Mouse (Mus musculus): ENCODE measurements at regions not wholly inside any gene's neighbourhood (a gene's known extent, or its start where the extent isn't known, plus 50 kb on each side); places are given as distances from the start of the nearest gene placed in this dataset.

DNA sequence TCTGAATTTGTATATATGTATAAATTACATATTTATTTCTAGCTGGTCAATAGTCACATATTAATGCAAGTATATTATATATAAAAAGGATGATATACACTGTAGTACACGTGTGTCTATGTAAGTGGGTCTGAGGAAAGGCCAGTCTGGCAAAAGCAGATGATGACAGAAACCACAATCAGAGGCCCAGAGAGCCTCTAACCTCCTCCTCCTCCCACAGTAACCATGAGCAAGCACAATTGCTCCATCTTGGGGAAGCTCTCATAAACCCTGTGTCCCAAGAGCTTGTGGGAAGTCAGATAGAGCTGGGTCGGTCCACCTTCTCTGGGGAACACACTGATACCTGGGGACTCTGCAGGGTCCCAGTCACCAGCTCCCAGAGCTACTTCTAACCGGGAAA is 263.9 kb upstream of the Zfp507 start:
- no peak overlapping the region for H3K4me3 ChIP-seq
- intact Hi-C loops (cut with DNase I): no loop called here
- no peak for TF ChIP-seq CTCF (IDR thresholded peaks at IDR 0.05)
- no peak for DNase-seq
- no peak overlapping the region for H3K27ac ChIP-seq

- intact Hi-C loops (cut with DNase I): no loop called here
- no peak overlapping the region for H3K4me3 ChIP-seq
- no peak for DNase-seq
- TF ChIP-seq CTCF (IDR thresholded peaks at IDR 0.05): no peak
- no peak overlapping the region for H3K27ac ChIP-seq
Observed at GRCm38 (mm10) chr7:36061679-36062078, 258.9 kb upstream of the Zfp507 start.

GRCm38 (mm10) chr7:36060426-36060825 is 257.6 kb upstream of the Zfp507 start:
- DNase-seq: no peak
- Histone ChIP-seq H3K4me3 (no peak overlapping the region), H3K27ac (no peak overlapping the region)
- TF ChIP-seq CTCF (IDR thresholded peaks at IDR 0.05): no peak
- intact Hi-C loops (cut with DNase I): no loop called here

DNA sequence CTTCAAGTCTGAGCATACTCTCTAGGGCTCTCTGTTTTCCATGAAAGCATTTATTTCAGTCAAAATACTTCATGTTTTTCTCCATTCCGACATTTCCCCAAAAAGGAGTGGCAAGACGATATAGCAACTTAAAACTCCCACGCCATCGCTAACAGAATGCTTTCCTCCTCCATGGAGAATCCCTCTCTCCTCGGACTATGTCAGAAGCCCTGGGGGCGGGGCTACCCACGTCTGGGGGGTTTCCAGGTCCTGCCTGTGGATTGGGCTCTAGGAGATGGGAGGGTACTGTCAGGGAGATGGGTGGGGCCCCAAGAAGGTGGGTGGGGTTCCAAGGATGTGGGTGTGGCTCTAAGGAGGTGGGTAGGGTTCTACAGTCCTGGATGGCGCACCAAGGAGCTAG is 243.2 kb upstream of the Zfp507 start:
- Histone ChIP-seq H3K27ac (no peak overlapping the region), H3K4me3 (no peak overlapping the region)
- no peak for TF ChIP-seq CTCF (IDR thresholded peaks at IDR 0.05)
- DNase-seq: no peak
- intact Hi-C loops (cut with DNase I): no loop called here

- TF ChIP-seq CTCF (IDR thresholded peaks at IDR 0.05): no peak
- no peak for DNase-seq
- intact Hi-C loops (cut with DNase I): no loop called here
Observed at GRCm38 (mm10) chr7:36031881-36032280, 229.1 kb upstream of the Zfp507 start.

GRCm38 (mm10) chr7:36023015-36023414 is 220.2 kb upstream of the Zfp507 start:
- intact Hi-C loops (cut with DNase I): no loop called here
- no peak overlapping the region for H3K4me3 ChIP-seq
- TF ChIP-seq CTCF (IDR thresholded peaks at IDR 0.05): no peak
- DNase-seq: no peak
- H3K27ac ChIP-seq: no peak overlapping the region

More at GRCm38 (mm10) chr7:36031881-36032280, 229.1 kb upstream of the Zfp507 start:
- no peak overlapping the region for H3K4me3 ChIP-seq
- no peak overlapping the region for H3K27ac ChIP-seq

DNA sequence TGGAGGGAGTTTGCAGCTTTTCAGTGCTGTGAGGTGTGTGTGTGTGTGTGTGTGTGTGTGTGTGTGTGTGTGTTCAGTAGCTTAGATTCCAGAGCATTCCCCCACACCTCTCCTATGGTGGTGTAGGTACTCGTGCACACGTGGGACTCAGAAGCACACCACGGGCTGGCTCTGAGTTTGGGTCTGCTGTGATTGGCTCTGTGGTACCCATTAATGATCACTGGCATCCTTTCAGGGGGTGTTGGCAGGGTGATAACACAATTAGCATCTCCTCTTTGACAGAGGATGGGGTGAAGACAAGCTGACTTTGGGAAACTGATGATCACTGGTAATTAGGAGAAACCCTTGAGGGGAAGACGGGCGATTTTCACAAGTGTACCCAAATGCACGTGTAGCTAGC is 219.7 kb upstream of the Zfp507 start:
- no peak for TF ChIP-seq CTCF (IDR thresholded peaks at IDR 0.05)
- intact Hi-C loops (cut with DNase I): no loop called here
- no peak for DNase-seq
- Histone ChIP-seq H3K27ac (no peak overlapping the region), H3K4me3 (no peak overlapping the region)

- intact Hi-C loops (cut with DNase I): no loop called here
- no peak for TF ChIP-seq CTCF (IDR thresholded peaks at IDR 0.05)
- no peak for DNase-seq
Observed at GRCm38 (mm10) chr7:36016926-36017753, 214.3 kb upstream of the Zfp507 start.

DNA sequence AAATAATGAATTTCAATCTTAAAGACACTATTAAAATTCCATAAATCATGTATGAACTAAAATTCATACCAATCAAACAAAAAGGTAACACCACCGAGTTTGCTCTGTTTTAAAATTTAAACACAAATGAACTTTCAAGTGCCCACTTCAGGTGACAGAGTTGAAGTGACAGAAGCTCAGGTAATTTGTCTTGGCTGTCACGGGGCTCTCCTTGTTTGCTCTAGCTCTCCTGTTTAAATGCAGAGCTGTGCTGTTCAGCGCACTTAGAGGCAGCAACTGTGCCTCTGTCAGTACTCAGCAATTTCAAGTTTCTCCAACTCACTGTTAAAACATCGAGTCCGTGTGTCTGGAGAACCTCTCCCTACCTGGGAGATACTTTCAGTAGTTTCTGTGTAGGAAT is 193.8 kb upstream of the Zfp507 start:
- DNase-seq: no peak
- H3K4me3 ChIP-seq: no peak overlapping the region
- intact Hi-C loops (cut with DNase I): no loop called here
- H3K27ac ChIP-seq: no peak overlapping the region
- no peak for TF ChIP-seq CTCF (IDR thresholded peaks at IDR 0.05)

More at GRCm38 (mm10) chr7:36016926-36017753, 214.3 kb upstream of the Zfp507 start:
- no peak overlapping the region for H3K27ac ChIP-seq
- no peak overlapping the region for H3K4me3 ChIP-seq

DNA sequence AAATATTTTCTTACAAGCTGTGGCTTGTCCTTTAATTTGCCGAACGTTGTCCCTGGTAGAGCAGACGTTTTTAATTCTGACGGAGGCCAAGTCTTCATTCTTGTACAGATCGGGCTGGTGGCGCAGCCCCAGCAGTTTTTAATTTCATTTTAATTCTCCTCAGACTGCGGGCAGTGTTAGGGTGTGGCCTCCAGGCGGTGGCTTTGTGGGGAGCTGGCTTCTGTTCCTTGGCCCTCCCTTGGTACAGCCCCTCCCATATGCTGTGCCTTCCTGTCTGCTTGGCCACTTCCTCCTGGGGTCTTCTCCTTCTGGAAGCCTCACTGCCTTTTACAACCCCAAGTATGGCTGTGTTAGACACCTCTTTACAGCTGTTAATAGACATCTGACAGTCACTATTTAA is 189.7 kb upstream of the Zfp507 start:
- DNase-seq: no peak
- intact Hi-C loops (cut with DNase I): no loop called here
- no peak overlapping the region for H3K27ac ChIP-seq
- TF ChIP-seq CTCF (IDR thresholded peaks at IDR 0.05): no peak
- H3K4me3 ChIP-seq: no peak overlapping the region

DNA sequence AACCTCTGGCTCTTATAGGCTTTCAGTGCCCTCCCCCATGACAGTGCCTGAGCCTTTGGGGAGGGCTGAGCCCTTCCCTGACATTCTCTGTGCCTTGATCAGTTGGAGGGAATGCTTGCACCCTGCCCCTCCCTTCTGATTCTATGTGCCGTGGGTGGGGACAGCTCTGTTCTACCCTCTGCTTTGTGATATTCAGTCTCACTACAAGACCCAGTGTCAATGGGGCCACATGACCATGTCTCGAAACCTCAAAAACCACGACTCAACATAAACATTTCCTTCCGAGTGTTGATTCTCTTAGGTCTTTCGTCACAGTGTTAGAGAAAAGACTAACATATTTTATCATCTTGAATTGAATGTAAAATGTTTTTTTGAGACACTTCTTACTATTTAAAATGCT is 188.3 kb upstream of the Zfp507 start:
- DNase-seq: no peak
- TF ChIP-seq CTCF (IDR thresholded peaks at IDR 0.05): no peak
- intact Hi-C loops (cut with DNase I): no loop called here
- no peak overlapping the region for H3K27ac ChIP-seq
- H3K4me3 ChIP-seq: no peak overlapping the region

DNA sequence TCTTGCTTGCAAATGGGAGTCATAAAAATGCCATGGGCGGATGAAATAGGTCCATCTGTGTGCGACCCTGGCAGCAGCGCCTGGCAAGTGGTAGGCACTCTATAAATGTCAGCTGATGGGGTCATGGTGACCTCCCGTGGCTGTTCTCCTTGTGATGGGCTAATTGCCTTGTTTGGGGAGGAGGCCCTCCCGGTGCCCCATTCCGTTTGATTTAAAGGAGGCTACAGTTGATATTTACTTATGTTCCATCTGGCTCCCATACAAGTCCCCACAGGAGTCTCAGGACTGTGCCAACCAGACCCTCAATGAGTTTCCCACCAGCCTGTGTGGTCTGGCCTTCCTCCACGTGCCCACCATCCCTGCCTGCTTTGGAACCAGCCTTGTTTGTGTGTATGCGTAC is 186.7 kb upstream of the Zfp507 start:
- Histone ChIP-seq H3K27ac (no peak overlapping the region), H3K4me3 (no peak overlapping the region)
- DNase-seq: no peak
- intact Hi-C loops (cut with DNase I): no loop called here
- no peak for TF ChIP-seq CTCF (IDR thresholded peaks at IDR 0.05)

DNA sequence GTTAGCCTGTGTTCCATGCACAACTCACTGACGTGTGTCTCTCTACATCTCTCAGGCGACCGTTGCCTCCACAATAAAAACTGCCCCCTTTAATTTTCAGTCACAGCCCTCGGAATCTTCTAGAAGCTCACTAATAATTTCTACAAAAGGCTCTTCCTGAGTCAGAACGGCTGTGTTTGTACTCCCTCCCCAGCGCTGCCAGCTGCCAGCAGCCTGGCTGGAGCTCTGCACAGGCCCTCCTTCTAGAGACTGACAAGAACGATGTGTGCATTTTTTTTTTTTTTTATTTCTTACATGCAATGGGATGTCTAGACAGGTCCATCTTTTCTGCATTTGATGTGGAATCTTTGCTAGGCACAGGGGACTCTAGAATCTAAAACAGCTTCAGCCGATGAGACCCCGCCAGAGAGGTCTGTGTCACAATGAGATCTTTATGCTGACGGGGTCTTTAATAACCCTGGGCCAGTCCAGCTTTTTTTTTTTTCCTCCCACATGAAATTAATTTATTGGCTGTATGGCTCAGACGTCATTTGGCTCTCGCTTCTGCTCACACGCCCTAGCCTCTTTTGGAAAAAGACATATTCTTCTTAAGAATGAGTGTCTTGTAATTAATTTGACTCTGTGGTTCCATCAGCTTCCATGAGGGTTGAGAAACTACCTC is 185.8 kb upstream of the Zfp507 start:
- DNase-seq: no peak
- H3K27ac ChIP-seq: no peak overlapping the region
- intact Hi-C loops (cut with DNase I): no loop called here
- no peak for TF ChIP-seq CTCF (IDR thresholded peaks at IDR 0.05)
- no peak overlapping the region for H3K4me3 ChIP-seq

DNA sequence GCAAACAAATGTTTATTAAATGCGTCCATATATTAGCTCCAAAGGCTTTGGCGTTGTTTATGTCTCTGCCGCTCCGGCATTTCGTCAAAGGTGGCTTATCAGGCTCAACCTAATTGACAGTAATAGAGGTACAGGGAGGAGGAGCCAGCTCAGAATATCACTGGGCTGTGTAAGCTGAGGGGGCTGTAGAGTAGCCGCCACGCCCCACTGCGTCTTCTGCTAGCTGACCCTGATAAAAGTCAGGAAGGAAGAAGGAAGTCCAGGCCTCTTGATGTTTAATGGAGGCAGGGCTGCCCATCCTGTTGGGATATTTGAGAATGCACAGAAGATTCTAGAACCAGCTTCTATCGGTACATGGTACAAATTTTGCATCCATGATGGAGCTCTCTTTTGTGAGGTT is 175.2 kb upstream of the Zfp507 start:
- Histone ChIP-seq H3K4me3 (no peak overlapping the region), H3K27ac (no peak overlapping the region)
- no peak for TF ChIP-seq CTCF (IDR thresholded peaks at IDR 0.05)
- no peak for DNase-seq
- intact Hi-C loops (cut with DNase I): no loop called here

Data from gastrocnemius, adult 2 months (tissue).